Comparison of ENCODE assay signal across 9 mouse cellular contexts in the genomic region with DNA sequence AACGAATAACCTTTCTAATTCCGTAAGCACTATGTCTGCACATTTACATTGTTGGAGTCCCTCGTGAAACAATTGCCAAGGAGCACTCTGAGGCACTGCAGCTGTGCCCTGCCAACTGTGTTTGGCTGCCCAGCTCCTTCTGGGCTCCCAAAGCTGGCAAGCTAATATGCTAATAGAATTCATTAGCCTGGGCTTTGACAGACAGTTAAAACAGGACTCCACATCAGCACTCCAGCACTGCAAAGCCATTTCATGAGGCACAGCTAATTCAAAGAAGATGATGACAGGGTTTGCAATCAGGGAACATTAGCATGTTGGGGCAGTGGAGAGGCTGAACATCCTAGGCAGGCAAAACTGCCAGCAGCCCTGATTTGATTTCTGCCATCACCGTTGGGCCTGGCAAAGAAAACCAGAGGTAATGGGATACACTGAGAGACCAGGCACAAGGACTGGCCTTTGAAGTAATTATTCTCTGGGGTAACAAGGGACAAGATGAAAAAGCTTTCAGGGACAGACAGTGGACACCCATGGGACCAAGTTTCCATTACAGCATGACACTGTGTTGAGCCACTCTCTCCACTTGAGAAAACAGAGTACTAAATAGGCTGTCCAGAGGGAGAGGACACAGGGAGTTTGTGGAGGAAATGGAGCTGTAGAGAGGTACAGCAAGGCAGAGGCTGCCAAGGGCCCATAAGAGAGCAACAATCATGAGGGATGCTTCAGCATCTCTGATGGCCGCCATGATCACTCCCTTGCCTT.
A peak's percentile ranks its signal among the peaks of the same experiment; 100 is the strongest.
DNase-seq lines count a peak whose midpoint lies in the region; ATAC-seq lines count a peak whose summit lies in the region.
"Had no signal": no experiment of that assay in that cellular context is flagged by ENCODE, and none has a peak within 500 bp of the region (broad histone marks: within the 10 kb centered on the region; RNA-seq: fewer than 3 reads in every experiment).

No protein-coding gene starts in this region.

- H3K4me2 ChIP-seq in heart, embryonic 11.5 days: no peak overlapping the region
- H3K4me2 ChIP-seq in embryonic facial prominence, embryonic 15.5 days (replicated peaks): no peak overlapping the region
- H3K4me2 ChIP-seq: limb, embryonic 13.5 days had no signal

- no peaks in the 10 kb centered on the region for H3K36me3 ChIP-seq in heart, embryonic 11.5 days (ENCODE audit: control insufficient read depth, insufficient read depth, low read length)
- no peaks in the 10 kb centered on the region for H3K36me3 ChIP-seq in embryonic facial prominence, embryonic 15.5 days
- H3K36me3 ChIP-seq: limb, embryonic 13.5 days had no signal

- H3K4me1 ChIP-seq in heart, embryonic 11.5 days (ENCODE audit: control insufficient read depth, insufficient read depth, low read length): no peaks in the 10 kb centered on the region
- no peaks in the 10 kb centered on the region for H3K4me1 ChIP-seq in embryonic facial prominence, embryonic 15.5 days
- H3K4me1 ChIP-seq: limb, embryonic 13.5 days; megakaryocyte, embryonic 14.5 days had no signal

- no peak overlapping the region for H3K9ac ChIP-seq in heart, embryonic 11.5 days (ENCODE audit: low read depth, low read length)
- no peak overlapping the region for H3K9ac ChIP-seq in embryonic facial prominence, embryonic 15.5 days
- H3K9ac ChIP-seq: limb, embryonic 13.5 days had no signal

- 80% methylated on average over 5 of the region's 5 CpGs for WGBS in heart, embryonic 11.5 days (ENCODE audit: insufficient replicate concordance)
- WGBS in embryonic facial prominence, embryonic 15.5 days: 46% methylated on average over 5 of the region's 5 CpGs

- no peak for ATAC-seq in heart, embryonic 11.5 days (replicated peaks; ENCODE audit: insufficient number of reproducible peaks, low FRiP score, low TSS enrichment)
- ATAC-seq in embryonic facial prominence, embryonic 15.5 days (ENCODE audit: insufficient number of reproducible peaks, low FRiP score, low TSS enrichment, low read depth): 0 out of 2 replicates have a peak, but pooled peaks have one; percentile 43
- ATAC-seq in erythroid progenitor cell, adult 5-6 weeks (replicated peaks; ENCODE audit: low FRiP score, poor library complexity, severe bottlenecking): no peak
- ATAC-seq in megakaryocyte progenitor cell, adult 5-6 weeks (replicated peaks; ENCODE audit: poor library complexity): no peak

- H3K27ac ChIP-seq in heart, embryonic 11.5 days (ENCODE audit: low read depth, low read length): no peak overlapping the region
- no peak overlapping the region for H3K27ac ChIP-seq in embryonic facial prominence, embryonic 15.5 days (replicated peaks)
- H3K27ac ChIP-seq: limb, embryonic 13.5 days had no signal

- DNase-seq in heart, adult 18-20 months: peak; percentile 33 to 42
- DNase-seq in adrenal gland, postnatal 10 days: peak; percentile 23
- peak; percentile 21 to 32 for DNase-seq in layer of hippocampus, postnatal 36 days

- H3K9me3 ChIP-seq in heart, embryonic 11.5 days (replicated peaks; ENCODE audit: control insufficient read depth, low read length): no peaks in the 10 kb centered on the region
- no peaks in the 10 kb centered on the region for H3K9me3 ChIP-seq in embryonic facial prominence, embryonic 15.5 days (replicated peaks)
- H3K9me3 ChIP-seq: limb, embryonic 13.5 days; megakaryocyte, embryonic 14.5 days had no signal

- H3K4me3 ChIP-seq in heart, embryonic 11.5 days (ENCODE audit: low read depth, low read length): no peak overlapping the region
- H3K4me3 ChIP-seq in embryonic facial prominence, embryonic 15.5 days (replicated peaks): no peak overlapping the region
- H3K4me3 ChIP-seq: limb, embryonic 13.5 days; megakaryocyte, embryonic 14.5 days had no signal

- H3K27me3 ChIP-seq in heart, embryonic 11.5 days (ENCODE audit: control insufficient read depth, insufficient read depth, low read length): no peaks in the 10 kb centered on the region
- no peaks in the 10 kb centered on the region for H3K27me3 ChIP-seq in embryonic facial prominence, embryonic 15.5 days
- H3K27me3 ChIP-seq: limb, embryonic 13.5 days; megakaryocyte, embryonic 14.5 days had no signal
